Mouse (Mus musculus) ES-Bruce4 (cell line): ENCODE data around the gene Art5. TPM values are rescaled to one million over a fixed set of nuclear protein-coding genes. Genes with fewer than 3 reads are reported as not detected.

Experiments used
- H3K27ac ChIP-seq: 2 replicates; pipeline ENCODE4 v1.5.1; 2012; ENCODE audit warnings: low read length, inconsistent platforms; ENCODE audit not compliant: insufficient read depth
- H3K27me3 ChIP-seq: 2 replicates; pipeline ENCODE4 v1.6.1; 2012; ENCODE audit warnings: mild to moderate bottlenecking, low read length, inconsistent platforms; ENCODE audit not compliant: control insufficient read depth, poor library complexity, insufficient read depth, severe bottlenecking
- H3K36me3 ChIP-seq: 2 replicates; pipeline ENCODE4 v1.6.1; 2012; ENCODE audit warnings: inconsistent platforms, mild to moderate bottlenecking, low read length, moderate library complexity; ENCODE audit not compliant: control insufficient read depth, poor library complexity, insufficient read depth, severe bottlenecking
- H3K4me1 ChIP-seq: one replicate; pipeline ENCODE4 v1.8.1; 2011; ENCODE audit warnings: low read length; ENCODE audit not compliant: control insufficient read depth, insufficient read depth
- H3K4me3 ChIP-seq: 2 replicates; pipeline ENCODE4 v1.5.1; 2011; ENCODE audit warnings: low read depth, mild to moderate bottlenecking, low read length
- H3K9ac ChIP-seq: 2 replicates; pipeline ENCODE4 v1.6.1; 2012; ENCODE audit warnings: low read depth, mild to moderate bottlenecking, inconsistent platforms; ENCODE audit not compliant: poor library complexity, severe bottlenecking
- H3K9me3 ChIP-seq: replicated peaks from 2 replicates; pipeline ENCODE4 v1.6.1; 2012; ENCODE audit warnings: mild to moderate bottlenecking, low read length, inconsistent platforms; ENCODE audit not compliant: control insufficient read depth, poor library complexity, insufficient read depth, severe bottlenecking
- CTCF ChIP-seq: IDR thresholded peaks from one replicate; pipeline ENCODE4 v1.8.1; 2011; ENCODE audit warnings: low read depth, low read length
- EP300 ChIP-seq: IDR thresholded peaks from 2 replicates; pipeline ENCODE4 v1.6.1; 2011; ENCODE audit warnings: low read depth, low read length; ENCODE audit not compliant: insufficient read depth
- POLR2A ChIP-seq: IDR thresholded peaks from one replicate; pipeline ENCODE4 v1.8.1; 2011; ENCODE audit warnings: low read length; ENCODE audit not compliant: insufficient read depth
- polyA plus RNA-seq: library from polyadenylated mRNA; stranded (reverse); fragments of >200 nt; gene quantifications from 2 replicates; pipeline ENCODE4 v1.2.4, GENCODE M21; 2011; ENCODE audit warnings: low read depth; ENCODE audit not compliant: missing spikeins, insufficient read depth, insufficient read length

Art5 gene
- 2.7 and 3.7 TPM in 2 replicates for polyA plus RNA-seq

DNA sequence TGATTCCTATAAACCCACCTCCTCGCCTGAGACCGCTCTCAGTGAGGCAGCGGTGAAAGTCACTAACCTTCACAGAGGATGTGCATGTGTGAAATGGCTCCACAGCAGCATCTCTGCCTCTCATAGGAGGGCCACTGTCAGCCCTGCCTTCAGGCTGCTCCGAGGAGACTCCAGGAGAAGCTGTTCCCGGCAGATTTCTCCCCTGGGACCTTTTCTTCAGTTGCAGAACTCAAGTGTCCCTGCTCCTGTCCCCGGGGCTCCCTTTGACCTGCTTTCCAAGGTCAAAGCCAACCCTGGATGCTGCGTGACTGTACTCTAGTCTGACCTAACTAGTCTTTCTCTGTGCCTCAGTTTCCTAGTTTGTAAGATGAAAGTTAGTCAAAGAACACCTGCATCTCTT, at the start of gene Art5:
Gene Art5 (minus strand): TSS at position 319 of the 400 bp plus-strand sequence.
- H3K27ac ChIP-seq, result no peak within 1 kb of the TSS
- TF ChIP-seq POLR2A (no peak), CTCF (no peak), EP300 (no peak)

DNA sequence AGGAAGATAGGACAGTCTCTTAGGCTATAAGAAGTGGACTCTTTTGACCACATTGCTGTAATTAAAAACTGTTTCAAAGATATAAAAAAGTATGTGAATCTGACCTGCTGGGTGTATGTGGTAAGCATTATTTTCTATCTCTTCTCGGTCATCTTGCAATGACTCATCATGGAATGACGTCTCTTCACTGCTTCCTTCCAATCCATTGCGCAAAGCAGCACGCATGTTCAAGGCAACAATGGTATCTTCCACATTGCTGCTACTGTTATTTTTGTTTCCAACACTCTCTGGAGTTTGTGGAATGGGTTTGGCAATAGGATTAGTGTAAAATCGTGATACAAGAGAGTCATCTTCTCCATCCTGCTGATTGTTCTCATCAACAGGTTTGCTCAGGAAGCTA, 44.4 kb upstream of the Art5 start:
- H3K36me3 ChIP-seq, result peaks cover 53% of the 10 kb centered on the region
- H3K27me3 ChIP-seq, result no peaks in the 10 kb centered on the region
- no peaks in the 10 kb centered on the region for H3K9me3 ChIP-seq
- TF ChIP-seq POLR2A, result no peak
- TF ChIP-seq EP300, result no peak
- TF ChIP-seq CTCF, result no peak
- no peak overlapping the region for H3K9ac ChIP-seq
- H3K4me3 ChIP-seq, result no peak overlapping the region
- no peak overlapping the region for H3K27ac ChIP-seq
- no peaks in the 10 kb centered on the region for H3K4me1 ChIP-seq

More for the DNA sequence above, at the start of gene Art5:
- Histone ChIP-seq H3K4me1 (no peaks in the 10 kb centered on the region), H3K27me3 (no peaks in the 10 kb centered on the region), H3K36me3 (no peaks in the 10 kb centered on the region), H3K9me3 (no peaks in the 10 kb centered on the region), H3K4me3 (no peak within 1 kb of the TSS), H3K9ac (no peak within 1 kb of the TSS)

DNA sequence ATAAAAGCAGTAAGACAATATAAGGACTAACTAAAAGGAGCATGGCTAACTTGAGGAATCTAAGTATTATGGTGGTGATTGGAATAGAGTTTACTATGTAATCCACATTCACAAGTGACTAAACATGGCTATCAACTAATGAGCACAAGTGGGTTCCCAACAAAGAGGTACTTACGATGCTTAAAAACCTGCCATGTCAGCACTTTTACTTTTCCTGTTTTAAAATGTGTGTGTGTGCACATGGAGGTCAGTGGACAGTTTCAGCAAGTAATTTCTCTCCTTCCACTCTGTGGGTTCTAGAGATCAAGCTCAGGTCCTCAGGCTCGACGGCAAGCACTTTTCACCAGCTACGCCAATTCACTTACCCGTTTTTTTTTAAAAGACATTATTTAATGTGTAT, 28.6 kb upstream of the Art5 start:
- no peak for TF ChIP-seq POLR2A
- H3K4me1 ChIP-seq, result no peaks in the 10 kb centered on the region
- no peaks in the 10 kb centered on the region for H3K27me3 ChIP-seq
- peaks cover 64% of the 10 kb centered on the region for H3K36me3 ChIP-seq
- H3K9ac ChIP-seq, result no peak overlapping the region
- no peak overlapping the region for H3K4me3 ChIP-seq
- H3K9me3 ChIP-seq, result no peaks in the 10 kb centered on the region
- H3K27ac ChIP-seq, result no peak overlapping the region

- Histone ChIP-seq H3K36me3 (peaks cover 66% of the 10 kb centered on the region), H3K27me3 (no peaks in the 10 kb centered on the region), H3K4me3 (no peak overlapping the region), H3K27ac (no peak overlapping the region), H3K4me1 (no peaks in the 10 kb centered on the region), H3K9ac (no peak overlapping the region), H3K9me3 (no peaks in the 10 kb centered on the region)
- no peak for TF ChIP-seq EP300
- TF ChIP-seq CTCF, result peak; percentile 13
Measured at GRCm38 (mm10) chr7:102137464-102137863, 28.2 kb upstream of the Art5 start.

GRCm38 (mm10) chr7:102132395-102132794, 23.1 kb upstream of the Art5 start:
- TF ChIP-seq POLR2A (no peak), CTCF (no peak), EP300 (no peak)
- no peak overlapping the region for H3K4me3 ChIP-seq
- H3K36me3 ChIP-seq, result peaks cover 71% of the 10 kb centered on the region
- H3K4me1 ChIP-seq, result no peaks in the 10 kb centered on the region
- no peak overlapping the region for H3K27ac ChIP-seq
- H3K9me3 ChIP-seq, result no peaks in the 10 kb centered on the region
- H3K9ac ChIP-seq, result no peak overlapping the region
- H3K27me3 ChIP-seq, result no peaks in the 10 kb centered on the region

- Histone ChIP-seq H3K27ac (no peak overlapping the region), H3K27me3 (no peaks in the 10 kb centered on the region), H3K4me1 (no peaks in the 10 kb centered on the region), H3K9ac (no peak overlapping the region), H3K9me3 (no peaks in the 10 kb centered on the region), H3K36me3 (peaks cover 57% of the 10 kb centered on the region), H3K4me3 (no peak overlapping the region)
- TF ChIP-seq CTCF, result no peak
- TF ChIP-seq EP300, result no peak
- no peak for TF ChIP-seq POLR2A
Measured at GRCm38 (mm10) chr7:102120326-102120725, 11.0 kb upstream of the Art5 start.
